Mouse (Mus musculus) stomach, embryonic 16.5 days (tissue): Measurements from ENCODE around the gene Cnpy3. TPM values are rescaled to one million over a fixed set of nuclear protein-coding genes. Genes with fewer than 3 reads are reported as not detected.
A peak's percentile ranks its signal among the peaks of the same experiment; 100 is the strongest.
"Not testable (repeated sequence)": the region's sequence is repeated elsewhere in the genome, so short reads cannot be mapped to it uniquely, and the experiment has no call there.

Source experiments
- ATAC-seq: fragments of 200-750 bp; cut with Nextera tagmentation; 2 replicates; pipeline ENCODE4 v1.8.0; 2017; ENCODE audit warnings: moderate number of reproducible peaks, moderate TSS enrichment; ENCODE audit not compliant: insufficient read depth, low FRiP score
- H3K27ac ChIP-seq: fragments of 300-500 bp; sonication (generic); 2 replicates; pipeline ENCODE4 v1.5.1; 2014; ENCODE audit warnings: low read length
- H3K27me3 ChIP-seq: fragments of 300-500 bp; sonication (generic); 2 replicates; pipeline ENCODE4 v1.6.1; 2014; ENCODE audit warnings: low read length, control low read depth, mixed read lengths; ENCODE audit not compliant: control insufficient read depth, insufficient read depth
- H3K36me3 ChIP-seq: fragments of 300-500 bp; sonication (generic); 2 replicates; pipeline ENCODE4 v1.6.1; 2014; ENCODE audit warnings: low read length; ENCODE audit not compliant: control insufficient read depth, insufficient read depth
- H3K4me1 ChIP-seq: fragments of 300-500 bp; sonication (generic); 2 replicates; pipeline ENCODE4 v1.6.1; 2014; ENCODE audit warnings: low read length, control low read depth, mixed read lengths; ENCODE audit not compliant: control insufficient read depth, insufficient read depth
- H3K4me2 ChIP-seq: fragments of 300-500 bp; sonication (generic); 2 replicates; pipeline ENCODE4 v1.6.1; 2014; ENCODE audit warnings: low read depth, low read length, mixed read lengths
- H3K4me3 ChIP-seq: fragments of 300-500 bp; sonication (generic); replicated peaks from 2 replicates; pipeline ENCODE4 v1.5.1; 2014; ENCODE audit warnings: mild to moderate bottlenecking, low read length
- H3K9ac ChIP-seq: fragments of 300-500 bp; sonication (generic); 2 replicates; pipeline ENCODE4 v1.6.1; 2014; ENCODE audit warnings: low read length
- H3K9me3 ChIP-seq: fragments of 300-500 bp; sonication (generic); replicated peaks from 2 replicates; pipeline ENCODE4 v1.6.1; 2016; ENCODE audit warnings: low read length, control low read depth; ENCODE audit not compliant: control insufficient read depth
- WGBS: fragments of 180-500 bp; shearing (Covaris S2); extraction: QIAGEN DNeasy Blood & Tissue Kit; methylation state at CpG from one replicate; pipeline ENCODE4 v1.1.7; 2014; 5-methylcytosine and 5-hydroxymethylcytosine counted together
- polyA plus RNA-seq: library from polyadenylated mRNA; unstranded; fragments of >200 nt; fragmentation: Nextera tagmentation; extraction: Ambion mirVana; gene quantifications from 2 replicates; pipeline ENCODE4 v1.2.1, GENCODE M21; 2015

Gene Cnpy3
- polyA plus RNA-seq, 1 experiment from 2014 or later: 70.7 TPM

- Histone ChIP-seq H3K36me3 (peaks cover 9% of the 10 kb centered on the region; the same call in 1 of the 2 replicates), H3K27me3 (no peaks in the 10 kb centered on the region), H3K9ac (peak overlapping the region; percentile 88), H3K4me2 (peak overlapping the region; percentile 79), H3K4me3 (peak overlapping the region; percentile 92), H3K4me1 (peaks cover 16% of the 10 kb centered on the region), H3K9me3 (no peaks in the 10 kb centered on the region), H3K27ac (peak overlapping the region; percentile 93; the same call in 1 of the 2 replicates)
- 57% methylated on average over 17 of the region's 17 CpGs for WGBS
- ATAC-seq: no peak
Observed at GRCm38 (mm10) chr17:46771616-46772015, 19.6 kb upstream of the Cnpy3 start.

GRCm38 (mm10) chr17:46771025-46771424 lies 19.0 kb upstream of the Cnpy3 start:
- 86% methylated on average over 4 of the region's 4 CpGs for whole genome bisulfite sequencing
- Histone ChIP-seq H3K9me3 (no peaks in the 10 kb centered on the region), H3K36me3 (peaks cover 8% of the 10 kb centered on the region; the same call in 1 of the 2 replicates), H3K4me3 (no peak overlapping the region), H3K4me2 (no peak overlapping the region), H3K4me1 (peaks cover 16% of the 10 kb centered on the region), H3K27me3 (no peaks in the 10 kb centered on the region), H3K27ac (no peak overlapping the region), H3K9ac (no peak overlapping the region)
- no peak for ATAC-seq

- Histone ChIP-seq H3K27ac (no peak overlapping the region), H3K9me3 (no peaks in the 10 kb centered on the region), H3K9ac (no peak overlapping the region), H3K4me2 (no peak overlapping the region), H3K36me3 (peaks cover 8% of the 10 kb centered on the region; the same call in 1 of the 2 replicates), H3K4me1 (peaks cover 16% of the 10 kb centered on the region), H3K4me3 (no peak overlapping the region), H3K27me3 (no peaks in the 10 kb centered on the region)
- ATAC-seq: no peak
- WGBS: 91% methylated on average over 11 of the region's 11 CpGs
Observed at GRCm38 (mm10) chr17:46770546-46770945, 18.5 kb upstream of the Cnpy3 start.

- WGBS: 48% methylated on average over 8 of the region's 8 CpGs
- ATAC-seq: no peak
- H3K9me3 ChIP-seq: no peaks in the 10 kb centered on the region
- peaks cover 7% of the 10 kb centered on the region for H3K4me1 ChIP-seq
- H3K9ac ChIP-seq: no peak overlapping the region
- no peaks in the 10 kb centered on the region for H3K36me3 ChIP-seq
- no peaks in the 10 kb centered on the region for H3K27me3 ChIP-seq
- no peak overlapping the region for H3K4me3 ChIP-seq
- H3K4me2 ChIP-seq: no peak overlapping the region
- H3K27ac ChIP-seq: no peak overlapping the region
Observed at GRCm38 (mm10) chr17:46767868-46768267, 15.9 kb upstream of the Cnpy3 start.

GRCm38 (mm10) chr17:46764916-46765315 lies 12.9 kb upstream of the Cnpy3 start:
- not testable (repeated sequence) for H3K36me3 ChIP-seq, H3K4me2 ChIP-seq, ATAC-seq, H3K27me3 ChIP-seq, H3K27ac ChIP-seq, H3K9me3 ChIP-seq, H3K4me1 ChIP-seq, H3K9ac ChIP-seq, H3K4me3 ChIP-seq
- WGBS: 61% methylated on average over 9 of the region's 9 CpGs

- Histone ChIP-seq H3K27me3 (no peaks in the 10 kb centered on the region), H3K9ac (no peak within 1 kb of the TSS), H3K9me3 (no peaks in the 10 kb centered on the region), H3K4me2 (no peak within 1 kb of the TSS), H3K4me1 (no peaks in the 10 kb centered on the region), H3K27ac (no peak within 1 kb of the TSS), H3K4me3 (no peak within 1 kb of the TSS), H3K36me3 (no peaks in the 10 kb centered on the region)
- ATAC-seq: 0 out of 2 replicates have a peak, but pooled peaks have one; percentile 17
- WGBS: 69% methylated on average over 2 of the region's 2 CpGs
Observed at GRCm38 (mm10) chr17:46763544-46763943, 11.5 kb upstream of the Cnpy3 start, which contains the start of gene Ptcra. Gene Ptcra, minus strand, starts transcription at chr17:46763712.

GRCm38 (mm10) chr17:46758753-46759152 lies 6.7 kb upstream of the Cnpy3 start:
- WGBS: 70% methylated on average over 12 of the region's 12 CpGs
- Histone ChIP-seq H3K27ac (no peak overlapping the region), H3K4me3 (no peak overlapping the region), H3K36me3 (no peaks in the 10 kb centered on the region), H3K4me2 (no peak overlapping the region), H3K4me1 (no peaks in the 10 kb centered on the region), H3K27me3 (no peaks in the 10 kb centered on the region), H3K9ac (no peak overlapping the region), H3K9me3 (no peaks in the 10 kb centered on the region)
- ATAC-seq: no peak

GRCm38 (mm10) chr17:46751056-46751793 lies 789 bp downstream of the Cnpy3 start:
- no peaks in the 10 kb centered on the region for H3K27me3 ChIP-seq
- ATAC-seq: no peak
- 16% methylated on average over 16 of the region's 16 CpGs for WGBS

GRCm38 (mm10) chr17:46750580-46750979 lies 1.4 kb downstream of the Cnpy3 start:
- H3K9me3 ChIP-seq: no peaks in the 10 kb centered on the region
- peaks cover 7% of the 10 kb centered on the region for H3K4me1 ChIP-seq
- peak overlapping the region; percentile 86 for H3K9ac ChIP-seq
- H3K27me3 ChIP-seq: no peaks in the 10 kb centered on the region
- 0 out of 2 replicates have a peak, but pooled peaks cover 11% of the 10 kb centered on the region for H3K36me3 ChIP-seq
- peak overlapping the region; percentile 90; the same call in 1 of the 2 replicates for H3K27ac ChIP-seq
- peak overlapping the region; percentile 89 for H3K4me3 ChIP-seq
- 86% methylated on average over 4 of the region's 4 CpGs for WGBS
- H3K4me2 ChIP-seq: peak overlapping the region; percentile 83
- no peak for ATAC-seq

More at GRCm38 (mm10) chr17:46751056-46751793, 789 bp downstream of the Cnpy3 start:
- H3K9me3 ChIP-seq: no peaks in the 10 kb centered on the region
- peak overlapping the region; percentile 89 for H3K4me3 ChIP-seq
- H3K4me1 ChIP-seq: peaks cover 7% of the 10 kb centered on the region
- 0 out of 2 replicates have a peak, but pooled peaks cover 8% of the 10 kb centered on the region for H3K36me3 ChIP-seq
- H3K4me2 ChIP-seq: peak overlapping the region; percentile 83
- peak overlapping the region; percentile 86 for H3K9ac ChIP-seq
- H3K27ac ChIP-seq: peak overlapping the region; percentile 90
